Mouse (Mus musculus) stomach, embryonic 15.5 days (tissue): ENCODE measurements around the gene Tspan18. TPM values are rescaled to one million over a fixed set of nuclear protein-coding genes. Genes with fewer than 3 reads are reported as not detected.
A peak's percentile ranks its signal among the peaks of the same experiment; 100 is the strongest.

Source experiments
- ATAC-seq: fragments of 200-750 bp; cut with Nextera tagmentation; 2 replicates; pipeline ENCODE4 v1.8.0; 2017; ENCODE audit warnings: low read depth, moderate number of reproducible peaks, moderate TSS enrichment; ENCODE audit not compliant: insufficient read depth, low FRiP score
- H3K27ac ChIP-seq: fragments of 300-500 bp; sonication (generic); 2 replicates; pipeline ENCODE4 v1.5.1; 2015; ENCODE audit warnings: mild to moderate bottlenecking, inconsistent platforms
- H3K27me3 ChIP-seq: fragments of 300-500 bp; sonication (generic); replicated peaks from 2 replicates; pipeline ENCODE4 v1.6.1; 2015; ENCODE audit warnings: inconsistent platforms
- H3K36me3 ChIP-seq: fragments of 300-500 bp; sonication (generic); 2 replicates; pipeline ENCODE4 v1.6.1; 2015; ENCODE audit warnings: inconsistent platforms
- H3K4me1 ChIP-seq: fragments of 300-500 bp; sonication (generic); 2 replicates; pipeline ENCODE4 v1.6.1; 2015; ENCODE audit warnings: inconsistent platforms
- H3K4me2 ChIP-seq: fragments of 300-500 bp; sonication (generic); 2 replicates; pipeline ENCODE4 v1.6.1; 2015; ENCODE audit warnings: mild to moderate bottlenecking, inconsistent platforms
- H3K4me3 ChIP-seq: fragments of 300-500 bp; sonication (generic); replicated peaks from 2 replicates; pipeline ENCODE4 v1.5.1; 2015; ENCODE audit warnings: inconsistent platforms
- H3K9ac ChIP-seq: fragments of 300-500 bp; sonication (generic); 2 replicates; pipeline ENCODE4 v1.6.1; 2015; ENCODE audit warnings: inconsistent platforms
- H3K9me3 ChIP-seq: fragments of 300-500 bp; sonication (generic); 2 replicates; pipeline ENCODE4 v1.6.1; 2016; ENCODE audit warnings: inconsistent platforms
- WGBS: fragments of 180-500 bp; shearing (Covaris S2); methylation state at CpG from one replicate; pipeline ENCODE4 v1.1.7; 2015; 5-methylcytosine and 5-hydroxymethylcytosine counted together
- polyA plus RNA-seq: library from polyadenylated mRNA; unstranded; fragments of >200 nt; fragmentation: Nextera tagmentation; extraction: Ambion mirVana; gene quantifications from 2 replicates; pipeline ENCODE4 v1.2.1, GENCODE M21; 2015

The Tspan18 gene
- polyA plus RNA-seq, 1 experiment from 2014 or later, result 20.0 TPM

- 83% methylated on average over 3 of the region's 3 CpGs for WGBS
- no peaks in the 10 kb centered on the region for H3K9me3 ChIP-seq
Measured at GRCm38 (mm10) chr2:93201997-93202396, 132.3 kb downstream of the Tspan18 start.

GRCm38 (mm10) chr2:93200681-93201340, 133.5 kb downstream of the Tspan18 start:
- WGBS, result 56% methylated on average over 10 of the region's 10 CpGs

More at GRCm38 (mm10) chr2:93201997-93202396, 132.3 kb downstream of the Tspan18 start:
- Histone ChIP-seq H3K27ac (no peak overlapping the region), H3K9ac (no peak overlapping the region), H3K4me2 (no peak overlapping the region), H3K27me3 (no peaks in the 10 kb centered on the region), H3K36me3 (no peaks in the 10 kb centered on the region), H3K4me1 (peaks cover 11% of the 10 kb centered on the region), H3K4me3 (no peak overlapping the region)
- no peak for ATAC-seq

GRCm38 (mm10) chr2:93199531-93199974, 134.8 kb downstream of the Tspan18 start:
- 0 out of 2 replicates have a peak, but pooled peaks have one; percentile 7 for ATAC-seq
- no peak overlapping the region for H3K27ac ChIP-seq
- no peaks in the 10 kb centered on the region for H3K36me3 ChIP-seq
- no peaks in the 10 kb centered on the region for H3K9me3 ChIP-seq
- H3K4me2 ChIP-seq, result no peak overlapping the region
- H3K9ac ChIP-seq, result no peak overlapping the region
- 46% methylated on average over 13 of the region's 13 CpGs for WGBS
- peaks cover 14% of the 10 kb centered on the region for H3K4me1 ChIP-seq
- H3K4me3 ChIP-seq, result no peak overlapping the region
- no peaks in the 10 kb centered on the region for H3K27me3 ChIP-seq

More at GRCm38 (mm10) chr2:93200681-93201340, 133.5 kb downstream of the Tspan18 start:
- no peak overlapping the region for H3K9ac ChIP-seq
- H3K9me3 ChIP-seq, result no peaks in the 10 kb centered on the region
- no peak overlapping the region for H3K4me3 ChIP-seq
- no peak overlapping the region for H3K4me2 ChIP-seq
- H3K36me3 ChIP-seq, result no peaks in the 10 kb centered on the region
- ATAC-seq, result no peak
- H3K4me1 ChIP-seq, result peaks cover 11% of the 10 kb centered on the region
- no peak overlapping the region for H3K27ac ChIP-seq
- no peaks in the 10 kb centered on the region for H3K27me3 ChIP-seq

GRCm38 (mm10) chr2:93198846-93199245, 135.5 kb downstream of the Tspan18 start:
- 15% methylated on average over 3 of the region's 3 CpGs for WGBS
- no peak overlapping the region for H3K4me2 ChIP-seq
- H3K9ac ChIP-seq, result no peak overlapping the region
- no peak for ATAC-seq
- peaks cover 17% of the 10 kb centered on the region for H3K4me1 ChIP-seq
- no peaks in the 10 kb centered on the region for H3K36me3 ChIP-seq
- H3K27me3 ChIP-seq, result no peaks in the 10 kb centered on the region
- no peak overlapping the region for H3K27ac ChIP-seq
- H3K4me3 ChIP-seq, result no peak overlapping the region
- H3K9me3 ChIP-seq, result no peaks in the 10 kb centered on the region

GRCm38 (mm10) chr2:93193806-93194205, 140.5 kb downstream of the Tspan18 start:
- ATAC-seq, result no peak
- WGBS, result 63% methylated on average over 4 of the region's 4 CpGs
- peaks cover 46% of the 10 kb centered on the region for H3K4me1 ChIP-seq
- no peak overlapping the region for H3K9ac ChIP-seq
- H3K4me3 ChIP-seq, result no peak overlapping the region
- H3K9me3 ChIP-seq, result no peaks in the 10 kb centered on the region
- no peaks in the 10 kb centered on the region for H3K36me3 ChIP-seq
- H3K27ac ChIP-seq, result no peak overlapping the region
- H3K27me3 ChIP-seq, result no peaks in the 10 kb centered on the region
- H3K4me2 ChIP-seq, result no peak overlapping the region

- Histone ChIP-seq H3K4me1 (peaks cover 53% of the 10 kb centered on the region), H3K36me3 (no peaks in the 10 kb centered on the region), H3K9ac (no peak overlapping the region), H3K4me3 (no peak overlapping the region), H3K4me2 (no peak overlapping the region), H3K9me3 (no peaks in the 10 kb centered on the region), H3K27ac (no peak overlapping the region), H3K27me3 (no peaks in the 10 kb centered on the region)
- no peak for ATAC-seq
- 18% methylated on average over 6 of the region's 6 CpGs for WGBS
Measured at GRCm38 (mm10) chr2:93192671-93193080, 141.6 kb downstream of the Tspan18 start.

- Histone ChIP-seq H3K27ac (0 out of 2 replicates have a peak overlapping the region, but pooled peaks have one; percentile 31), H3K4me1 (peaks cover 58% of the 10 kb centered on the region)
Measured at GRCm38 (mm10) chr2:93192182-93192560, 142.1 kb downstream of the Tspan18 start.

GRCm38 (mm10) chr2:93191488-93192181, 142.7 kb downstream of the Tspan18 start:
- Histone ChIP-seq H3K36me3 (no peaks in the 10 kb centered on the region), H3K27ac (0 out of 2 replicates have a peak overlapping the region, but pooled peaks have one; percentile 31), H3K4me3 (no peak overlapping the region), H3K9me3 (no peaks in the 10 kb centered on the region), H3K27me3 (no peaks in the 10 kb centered on the region), H3K9ac (no peak overlapping the region), H3K4me2 (0 out of 2 replicates have a peak overlapping the region, but pooled peaks have one; percentile 21), H3K4me1 (peaks cover 61% of the 10 kb centered on the region)
- WGBS, result 62% methylated on average over 14 of the region's 14 CpGs
- ATAC-seq, result no peak

More at GRCm38 (mm10) chr2:93192182-93192560, 142.1 kb downstream of the Tspan18 start:
- no peaks in the 10 kb centered on the region for H3K27me3 ChIP-seq
- no peak overlapping the region for H3K4me2 ChIP-seq
- no peak overlapping the region for H3K4me3 ChIP-seq
- H3K9ac ChIP-seq, result no peak overlapping the region
- no peak for ATAC-seq
- H3K36me3 ChIP-seq, result no peaks in the 10 kb centered on the region
- H3K9me3 ChIP-seq, result no peaks in the 10 kb centered on the region
- WGBS, result 39% methylated on average over 9 of the region's 9 CpGs

- peak overlapping the region; percentile 21; the same call in 1 of the 2 replicates for H3K4me2 ChIP-seq
- H3K27me3 ChIP-seq, result no peaks in the 10 kb centered on the region
- H3K36me3 ChIP-seq, result no peaks in the 10 kb centered on the region
- 28% methylated on average over 9 of the region's 9 CpGs for WGBS
- H3K4me3 ChIP-seq, result no peak overlapping the region
- H3K4me1 ChIP-seq, result peaks cover 61% of the 10 kb centered on the region
- no peak for ATAC-seq
- no peak overlapping the region for H3K9ac ChIP-seq
- H3K27ac ChIP-seq, result peak overlapping the region; percentile 69
- H3K9me3 ChIP-seq, result no peaks in the 10 kb centered on the region
Measured at GRCm38 (mm10) chr2:93190771-93191487, 143.4 kb downstream of the Tspan18 start.

- peaks cover 52% of the 10 kb centered on the region for H3K4me1 ChIP-seq
- peak overlapping the region; percentile 81 for H3K27ac ChIP-seq
- peak overlapping the region; percentile 68 for H3K4me3 ChIP-seq
- H3K9me3 ChIP-seq, result no peaks in the 10 kb centered on the region
- 8% methylated on average over 19 of the region's 19 CpGs for WGBS
- peak overlapping the region; percentile 97 for H3K4me2 ChIP-seq
- no peak for ATAC-seq
- no peaks in the 10 kb centered on the region for H3K27me3 ChIP-seq
- peak overlapping the region; percentile 52; the same call in 1 of the 2 replicates for H3K9ac ChIP-seq
- H3K36me3 ChIP-seq, result no peaks in the 10 kb centered on the region
Measured at GRCm38 (mm10) chr2:93188761-93189458, 145.4 kb downstream of the Tspan18 start.

GRCm38 (mm10) chr2:93188020-93188760, 146.1 kb downstream of the Tspan18 start:
- H3K27me3 ChIP-seq, result no peaks in the 10 kb centered on the region
- no peak for ATAC-seq
- no peaks in the 10 kb centered on the region for H3K36me3 ChIP-seq
- peak overlapping the region; percentile 97 for H3K4me2 ChIP-seq
- under 1% methylated on average over 53 of the region's 53 CpGs for WGBS
- H3K4me1 ChIP-seq, result peaks cover 49% of the 10 kb centered on the region
- H3K9me3 ChIP-seq, result no peaks in the 10 kb centered on the region
- H3K27ac ChIP-seq, result peak overlapping the region; percentile 81
- H3K9ac ChIP-seq, result peak overlapping the region; percentile 52
- H3K4me3 ChIP-seq, result peak overlapping the region; percentile 68
